Mouse (Mus musculus) stomach, embryonic 16.5 days (tissue): ENCODE measurements around the gene Ppcdc. TPM values are rescaled to one million over a fixed set of nuclear protein-coding genes. Genes with fewer than 3 reads are reported as not detected.
A peak's percentile ranks its signal among the peaks of the same experiment; 100 is the strongest.

Experiments
- ATAC-seq: fragments of 200-750 bp; cut with Nextera tagmentation; 2 replicates; pipeline ENCODE4 v1.8.0; 2017; ENCODE audit warnings: moderate number of reproducible peaks, moderate TSS enrichment; ENCODE audit not compliant: insufficient read depth, low FRiP score
- H3K27ac ChIP-seq: fragments of 300-500 bp; sonication (generic); 2 replicates; pipeline ENCODE4 v1.5.1; 2014; ENCODE audit warnings: low read length
- H3K27me3 ChIP-seq: fragments of 300-500 bp; sonication (generic); 2 replicates; pipeline ENCODE4 v1.6.1; 2014; ENCODE audit warnings: low read length, control low read depth, mixed read lengths; ENCODE audit not compliant: control insufficient read depth, insufficient read depth
- H3K36me3 ChIP-seq: fragments of 300-500 bp; sonication (generic); 2 replicates; pipeline ENCODE4 v1.6.1; 2014; ENCODE audit warnings: low read length; ENCODE audit not compliant: control insufficient read depth, insufficient read depth
- H3K4me1 ChIP-seq: fragments of 300-500 bp; sonication (generic); 2 replicates; pipeline ENCODE4 v1.6.1; 2014; ENCODE audit warnings: low read length, control low read depth, mixed read lengths; ENCODE audit not compliant: control insufficient read depth, insufficient read depth
- H3K4me2 ChIP-seq: fragments of 300-500 bp; sonication (generic); 2 replicates; pipeline ENCODE4 v1.6.1; 2014; ENCODE audit warnings: low read depth, low read length, mixed read lengths
- H3K4me3 ChIP-seq: fragments of 300-500 bp; sonication (generic); replicated peaks from 2 replicates; pipeline ENCODE4 v1.5.1; 2014; ENCODE audit warnings: mild to moderate bottlenecking, low read length
- H3K9ac ChIP-seq: fragments of 300-500 bp; sonication (generic); 2 replicates; pipeline ENCODE4 v1.6.1; 2014; ENCODE audit warnings: low read length
- H3K9me3 ChIP-seq: fragments of 300-500 bp; sonication (generic); replicated peaks from 2 replicates; pipeline ENCODE4 v1.6.1; 2016; ENCODE audit warnings: low read length, control low read depth; ENCODE audit not compliant: control insufficient read depth
- WGBS: fragments of 180-500 bp; shearing (Covaris S2); extraction: QIAGEN DNeasy Blood & Tissue Kit; methylation state at CpG from one replicate; pipeline ENCODE4 v1.1.7; 2014; 5-methylcytosine and 5-hydroxymethylcytosine counted together
- polyA plus RNA-seq: library from polyadenylated mRNA; unstranded; fragments of >200 nt; fragmentation: Nextera tagmentation; extraction: Ambion mirVana; gene quantifications from 2 replicates; pipeline ENCODE4 v1.2.1, GENCODE M21; 2015

The Ppcdc gene
- polyA plus RNA-seq, 1 experiment from 2014 or later, result 28.7 TPM

GRCm38 (mm10) chr9:57421121-57421571 lies 18.8 kb downstream of the Ppcdc start:
- peaks cover 29% of the 10 kb centered on the region for H3K4me1 ChIP-seq
- 20% methylated on average over 9 of the region's 9 CpGs for WGBS
- peak overlapping the region; percentile 98 for H3K27ac ChIP-seq
- no peaks in the 10 kb centered on the region for H3K9me3 ChIP-seq
- H3K9ac ChIP-seq, result peak overlapping the region; percentile 63
- H3K27me3 ChIP-seq, result no peaks in the 10 kb centered on the region
- 0 out of 2 replicates have a peak overlapping the region, but pooled peaks have one; percentile 43 for H3K4me2 ChIP-seq
- ATAC-seq, result peak; percentile 77; the same call in 1 of the 2 replicates
- no peaks in the 10 kb centered on the region for H3K36me3 ChIP-seq
- no peak overlapping the region for H3K4me3 ChIP-seq

- Histone ChIP-seq H3K4me3 (0 out of 2 replicates have a peak overlapping the region, but pooled peaks have one; percentile 10), H3K4me1 (peaks cover 29% of the 10 kb centered on the region), H3K9ac (peak overlapping the region; percentile 63), H3K36me3 (no peaks in the 10 kb centered on the region), H3K27me3 (no peaks in the 10 kb centered on the region), H3K27ac (peak overlapping the region; percentile 98), H3K4me2 (peak overlapping the region; percentile 43), H3K9me3 (no peaks in the 10 kb centered on the region)
- ATAC-seq, result peak; percentile 89
- WGBS, result 17% methylated on average over 20 of the region's 20 CpGs
Measured at GRCm38 (mm10) chr9:57420321-57421120, 19.4 kb downstream of the Ppcdc start.

- no peaks in the 10 kb centered on the region for H3K9me3 ChIP-seq
- no peak overlapping the region for H3K4me3 ChIP-seq
- WGBS, result 75% methylated on average over 16 of the region's 16 CpGs
- peak overlapping the region; percentile 63 for H3K9ac ChIP-seq
- H3K4me2 ChIP-seq, result 0 out of 2 replicates have a peak overlapping the region, but pooled peaks have one; percentile 43
- no peaks in the 10 kb centered on the region for H3K27me3 ChIP-seq
- peak overlapping the region; percentile 98 for H3K27ac ChIP-seq
- peaks cover 29% of the 10 kb centered on the region for H3K4me1 ChIP-seq
- ATAC-seq, result no peak
- no peaks in the 10 kb centered on the region for H3K36me3 ChIP-seq
Measured at GRCm38 (mm10) chr9:57419521-57420267, 20.2 kb downstream of the Ppcdc start.

- H3K9me3 ChIP-seq, result no peaks in the 10 kb centered on the region
- no peak overlapping the region for H3K9ac ChIP-seq
- peaks cover 29% of the 10 kb centered on the region for H3K4me1 ChIP-seq
- no peaks in the 10 kb centered on the region for H3K36me3 ChIP-seq
- WGBS, result 82% methylated on average over 8 of the region's 8 CpGs
- H3K4me3 ChIP-seq, result no peak overlapping the region
- no peak overlapping the region for H3K4me2 ChIP-seq
- H3K27ac ChIP-seq, result no peak overlapping the region
- ATAC-seq, result no peak
- no peaks in the 10 kb centered on the region for H3K27me3 ChIP-seq
Measured at GRCm38 (mm10) chr9:57417341-57417740, 22.6 kb downstream of the Ppcdc start.

- no peaks in the 10 kb centered on the region for H3K9me3 ChIP-seq
- ATAC-seq, result 0 out of 2 replicates have a peak, but pooled peaks have one; percentile 29
- WGBS, result 80% methylated on average over 9 of the region's 9 CpGs
- H3K4me1 ChIP-seq, result no peaks in the 10 kb centered on the region
- H3K27me3 ChIP-seq, result no peaks in the 10 kb centered on the region
- no peaks in the 10 kb centered on the region for H3K36me3 ChIP-seq
- H3K9ac ChIP-seq, result no peak overlapping the region
- H3K27ac ChIP-seq, result no peak overlapping the region
- H3K4me2 ChIP-seq, result no peak overlapping the region
- no peak overlapping the region for H3K4me3 ChIP-seq
Measured at GRCm38 (mm10) chr9:57407120-57407905, 32.6 kb downstream of the Ppcdc start.

GRCm38 (mm10) chr9:57406395-57406794 lies 33.5 kb downstream of the Ppcdc start:
- Histone ChIP-seq H3K27me3 (no peaks in the 10 kb centered on the region), H3K9ac (no peak overlapping the region), H3K4me3 (no peak overlapping the region), H3K4me1 (no peaks in the 10 kb centered on the region), H3K36me3 (no peaks in the 10 kb centered on the region), H3K27ac (no peak overlapping the region), H3K9me3 (no peaks in the 10 kb centered on the region), H3K4me2 (no peak overlapping the region)
- WGBS, result 80% methylated on average over 5 of the region's 5 CpGs
- ATAC-seq, result no peak

GRCm38 (mm10) chr9:57404036-57404435 lies 35.9 kb downstream of the Ppcdc start:
- Histone ChIP-seq H3K27me3 (no peaks in the 10 kb centered on the region), H3K4me1 (no peaks in the 10 kb centered on the region)
- 93% methylated on average over 5 of the region's 5 CpGs for WGBS

GRCm38 (mm10) chr9:57402318-57403251 lies 37.3 kb downstream of the Ppcdc start:
- Histone ChIP-seq H3K4me2 (no peak overlapping the region), H3K27ac (peak overlapping the region; percentile 42; the same call in 1 of the 2 replicates), H3K4me3 (no peak overlapping the region), H3K9ac (no peak overlapping the region), H3K27me3 (no peaks in the 10 kb centered on the region), H3K9me3 (peaks cover 8% of the 10 kb centered on the region; the same call in 1 of the 2 replicates), H3K4me1 (no peaks in the 10 kb centered on the region), H3K36me3 (no peaks in the 10 kb centered on the region)
- 68% methylated on average over 15 of the region's 15 CpGs for WGBS
- peak; percentile 76; the same call in 1 of the 2 replicates for ATAC-seq

More at GRCm38 (mm10) chr9:57404036-57404435, 35.9 kb downstream of the Ppcdc start:
- Histone ChIP-seq H3K4me2 (no peak overlapping the region), H3K36me3 (no peaks in the 10 kb centered on the region), H3K9ac (no peak overlapping the region), H3K9me3 (peaks cover 8% of the 10 kb centered on the region; the same call in 1 of the 2 replicates), H3K27ac (no peak overlapping the region), H3K4me3 (no peak overlapping the region)
- no peak for ATAC-seq
